Mouse (Mus musculus) liver (tissue): ENCODE results near the gene Tspan9.

Experiments
- DNase-seq: peaks from one replicate; pipeline ENCODE4 v3.0.0-alpha.2; 2020; ENCODE audit warnings: mixed read lengths

The Tspan9 gene

DNA sequence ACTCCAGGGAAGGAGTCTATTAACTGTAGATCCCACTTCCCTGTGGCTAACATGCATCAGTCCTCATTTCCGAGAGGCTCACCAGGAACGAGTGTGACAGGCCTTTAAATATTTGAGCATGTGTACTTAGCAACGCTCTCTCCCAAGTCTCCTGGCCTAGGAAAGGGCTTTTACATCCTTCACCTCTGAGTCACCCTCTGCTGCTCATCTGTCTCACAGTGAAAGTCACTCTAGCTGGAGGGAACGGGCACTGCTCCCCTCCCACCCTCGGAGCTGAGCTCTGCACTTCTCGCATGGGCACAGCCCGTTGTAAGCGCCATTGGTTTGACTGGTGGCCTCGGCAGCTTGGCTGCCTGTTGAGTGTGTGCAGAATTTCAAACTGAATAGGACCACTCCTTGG is 169.4 kb downstream of the Tspan9 start:
- no peak for DNase-seq

GRCm38 (mm10) chr6:127973553-127973952 is 169.8 kb downstream of the Tspan9 start:
- DNase-seq, result no peak

GRCm38 (mm10) chr6:127971931-127972330 is 171.5 kb downstream of the Tspan9 start:
- no peak for DNase-seq

DNA sequence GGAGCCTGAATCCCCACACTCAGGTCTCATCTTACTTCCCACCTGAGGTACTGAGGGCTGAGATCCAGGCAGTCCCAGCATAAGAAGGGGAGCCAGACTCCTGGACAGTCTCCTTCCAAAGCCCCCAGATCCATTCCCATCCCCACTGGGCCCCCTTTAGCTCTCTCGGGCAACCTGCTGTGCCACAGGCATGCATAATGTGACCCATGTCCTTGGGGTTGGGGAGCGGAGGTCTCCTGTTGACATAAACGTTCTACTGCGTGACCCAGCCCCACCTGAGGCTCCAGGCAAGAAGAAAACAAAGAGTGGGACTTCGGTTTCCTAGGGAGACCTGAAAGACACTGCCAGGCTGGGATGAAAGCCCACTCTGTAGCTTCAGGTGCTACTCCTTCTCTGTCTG is 172.5 kb downstream of the Tspan9 start:
- no peak for DNase-seq

DNA sequence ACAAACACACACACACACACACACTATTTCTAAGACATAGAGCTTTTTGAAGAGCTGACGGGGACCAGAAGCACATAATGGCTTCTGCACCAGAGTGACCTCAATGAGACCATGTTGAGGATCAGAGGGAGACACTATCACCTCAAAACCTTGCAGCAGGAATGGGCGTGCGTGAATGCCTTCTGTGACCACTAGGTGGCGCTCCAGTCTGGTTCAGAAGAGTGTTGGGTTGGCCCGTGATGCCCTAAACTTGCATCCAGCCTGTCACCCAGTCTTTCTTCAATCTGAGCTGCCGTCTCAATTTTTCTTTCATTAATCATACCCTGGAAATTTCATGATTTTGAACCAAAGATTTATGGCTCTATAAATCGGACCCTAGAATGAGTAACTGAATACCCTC is 173.3 kb downstream of the Tspan9 start:
- DNase-seq, result peak; percentile 68

- DNase-seq, result no peak
These were observed 173.7 kb downstream of the Tspan9 start for GRCm38 (mm10) chr6:127969709-127970108.

DNA sequence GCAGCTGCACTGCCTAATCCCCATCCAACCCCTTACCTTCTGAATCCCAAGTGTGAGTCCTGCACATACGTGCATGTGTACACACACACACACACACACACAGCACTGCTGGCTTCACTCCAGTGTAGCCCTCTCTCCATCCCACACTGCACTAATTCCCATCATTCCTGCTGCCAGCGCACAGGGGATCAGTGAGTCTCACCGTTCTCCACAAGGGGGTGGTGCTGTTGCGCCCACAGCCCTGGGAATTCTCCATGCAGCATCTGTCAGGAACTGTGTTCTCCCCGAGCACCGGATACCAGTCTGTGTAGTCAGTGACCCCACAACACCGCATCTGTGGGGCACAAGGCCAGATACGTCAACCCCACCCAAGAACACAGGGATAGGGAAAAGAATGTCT is 177.9 kb downstream of the Tspan9 start:
- DNase-seq, result no peak

GRCm38 (mm10) chr6:127960203-127960602 is 183.2 kb downstream of the Tspan9 start:
- no peak for DNase-seq

DNA sequence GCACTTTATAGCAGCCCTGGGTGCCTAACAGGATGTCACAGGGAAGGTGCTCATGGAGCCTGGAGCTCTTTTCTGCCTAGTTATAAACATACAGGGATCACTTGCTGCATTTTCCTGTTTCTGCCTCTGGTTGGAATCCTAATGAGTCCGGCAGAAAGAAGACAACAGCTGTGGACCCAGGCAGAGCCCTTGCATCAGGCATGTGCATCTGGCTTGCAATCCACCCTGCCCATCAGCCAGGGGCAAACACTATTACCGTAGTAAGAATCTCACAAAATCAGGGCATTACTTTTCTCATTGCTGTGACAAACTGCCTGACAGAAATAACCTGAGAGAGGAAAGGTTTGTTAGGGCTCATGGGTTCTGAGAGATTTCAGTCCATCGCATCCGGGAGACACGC is 187.2 kb downstream of the Tspan9 start:
- no peak for DNase-seq

DNA sequence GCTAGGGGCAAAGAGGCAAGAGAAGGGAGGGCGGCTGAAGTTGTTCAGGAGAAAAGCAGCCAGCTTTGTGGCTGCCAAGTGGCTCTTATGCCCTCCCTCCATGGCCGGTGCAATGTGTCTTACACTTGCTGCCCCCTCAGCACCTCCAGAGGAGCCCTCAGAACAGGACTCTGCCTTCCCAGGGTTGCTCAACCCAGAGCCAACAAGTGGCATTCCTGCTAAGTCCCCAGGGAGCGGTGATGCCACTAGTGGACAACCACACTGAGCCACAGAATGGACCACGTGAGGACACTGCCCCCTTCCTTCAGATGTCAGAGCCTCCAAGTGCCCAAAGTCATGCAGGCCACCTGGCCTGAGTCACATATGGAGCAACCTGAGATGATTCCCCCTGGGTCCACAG is 190.3 kb downstream of the Tspan9 start:
- DNase-seq, result no peak

GRCm38 (mm10) chr6:127949885-127950284 is 193.5 kb downstream of the Tspan9 start:
- DNase-seq, result no peak

DNA sequence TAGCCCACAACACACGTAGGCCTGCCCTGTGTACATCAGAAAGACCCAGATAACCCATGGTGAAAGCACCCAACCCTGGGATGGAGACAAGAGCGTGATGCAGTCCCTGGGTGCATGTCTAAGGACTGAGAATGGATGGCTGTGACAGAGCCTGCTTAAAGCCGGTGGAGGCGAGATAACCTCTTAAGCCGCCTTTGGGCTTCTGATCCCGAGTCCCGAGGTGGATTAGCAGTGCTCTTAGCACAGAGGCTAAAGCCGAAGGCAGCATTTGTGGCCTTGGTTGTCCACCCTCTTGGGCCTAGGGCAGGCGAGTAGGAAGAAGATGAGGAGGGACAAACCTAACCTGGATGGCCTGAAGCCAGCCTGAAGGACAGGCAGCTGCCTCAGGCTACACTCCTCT is 194.7 kb downstream of the Tspan9 start:
- DNase-seq, result no peak

DNA sequence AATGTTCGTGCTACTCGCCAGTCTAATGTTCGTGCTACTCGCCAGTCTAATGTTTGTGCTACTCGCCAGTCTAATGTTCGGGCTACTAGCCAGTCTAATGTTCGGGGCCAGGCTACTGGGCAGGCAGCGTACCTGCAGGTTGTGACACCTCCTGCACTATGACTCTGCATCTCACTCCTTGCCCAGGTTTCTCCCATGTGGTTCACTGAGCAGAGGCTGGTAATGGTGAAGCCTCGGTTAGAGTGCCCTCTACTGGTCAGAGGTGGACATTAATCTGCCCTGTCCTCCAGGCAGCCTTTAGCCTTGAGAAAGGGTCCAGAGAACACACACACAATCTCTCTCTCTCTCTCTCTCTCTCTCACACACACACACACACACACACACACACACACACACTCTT is 197.7 kb downstream of the Tspan9 start:
- peak; percentile 56 for DNase-seq

GRCm38 (mm10) chr6:127942421-127942820 is 201.0 kb downstream of the Tspan9 start:
- no peak for DNase-seq

GRCm38 (mm10) chr6:127935105-127935504 is 208.3 kb downstream of the Tspan9 start:
- no peak for DNase-seq

DNA sequence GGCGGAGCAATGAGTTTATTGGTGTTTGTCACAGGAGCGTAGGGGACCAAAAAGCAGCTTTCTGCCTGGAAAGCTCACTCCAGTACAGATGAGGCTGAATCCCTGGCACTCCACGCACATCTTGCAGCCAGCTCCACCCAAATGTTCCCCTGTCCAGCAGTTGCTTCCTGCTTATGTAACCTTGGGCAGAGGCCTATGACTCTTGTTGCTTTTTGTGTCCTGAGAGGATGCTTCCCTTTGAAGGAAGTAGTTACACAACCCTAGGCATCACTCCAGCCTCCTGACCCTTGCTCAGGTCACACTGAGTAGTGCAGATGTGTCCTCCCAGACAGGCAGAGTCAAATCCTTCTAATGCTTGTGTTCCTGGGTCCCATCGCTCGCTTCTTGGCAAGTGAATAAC is 209.6 kb downstream of the Tspan9 start:
- no peak for DNase-seq

GRCm38 (mm10) chr6:127932697-127933096 is 210.7 kb downstream of the Tspan9 start:
- DNase-seq, result no peak

DNA sequence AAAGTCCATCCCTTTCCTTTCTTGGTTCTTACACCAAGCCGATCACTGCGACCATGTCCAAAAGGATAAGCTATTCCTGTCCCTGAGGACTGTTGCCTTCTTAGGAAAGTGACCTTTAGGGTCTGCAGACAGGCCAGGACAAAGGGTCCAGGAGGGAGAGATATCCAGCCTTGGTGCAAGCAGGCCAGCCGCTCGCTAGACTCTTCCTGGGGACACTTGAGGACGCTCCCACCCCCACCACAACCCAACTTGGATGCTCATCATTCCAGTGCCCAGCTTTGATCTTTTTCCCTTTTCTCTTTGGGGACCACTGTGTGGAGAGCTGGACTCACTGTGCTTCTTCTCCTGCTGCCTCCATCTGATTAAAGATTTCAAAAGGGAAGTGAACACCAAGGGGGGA is 214.7 kb downstream of the Tspan9 start:
- DNase-seq, result no peak

DNA sequence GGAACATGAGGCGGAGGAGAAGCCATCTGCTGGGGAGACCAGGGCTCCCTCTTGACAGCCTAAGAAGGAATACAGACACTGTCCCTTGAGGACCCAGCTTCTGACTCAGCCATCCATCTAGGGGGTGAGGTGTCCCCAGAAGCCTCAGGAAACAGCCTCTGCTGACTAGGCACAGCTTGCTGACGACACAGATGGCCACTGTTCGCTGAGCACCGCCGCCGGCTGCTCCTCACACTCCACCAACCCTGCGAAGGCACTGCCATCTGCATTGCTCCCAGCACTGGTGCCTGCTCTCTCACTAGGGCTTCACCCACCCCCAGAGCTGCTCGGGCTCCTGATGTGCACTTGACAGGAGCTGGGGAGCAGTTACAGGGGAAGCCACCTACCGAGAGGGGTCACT is 217.5 kb downstream of the Tspan9 start:
- no peak for DNase-seq

- no peak for DNase-seq
These were observed 218.6 kb downstream of the Tspan9 start for GRCm38 (mm10) chr6:127924750-127925149.

DNA sequence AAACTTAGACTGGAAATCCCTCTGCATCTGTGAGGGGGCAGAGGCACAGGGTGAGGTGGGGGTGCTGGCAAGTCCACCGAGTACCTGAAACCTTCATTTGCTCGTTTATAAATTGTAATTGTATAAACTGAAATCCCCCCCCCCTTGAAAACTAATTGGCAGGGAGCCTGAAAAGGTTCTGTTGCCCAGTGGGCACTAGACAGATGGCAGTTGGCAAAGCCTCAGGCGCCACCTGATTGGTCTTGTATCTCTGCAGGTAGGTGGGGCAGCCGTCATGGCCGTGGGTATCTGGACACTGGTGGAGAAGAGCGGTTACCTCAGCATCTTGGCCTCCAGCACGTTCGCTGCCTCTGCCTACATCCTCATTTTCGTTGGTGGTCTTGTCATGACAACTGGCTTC is 220.1 kb downstream of the Tspan9 start:
- DNase-seq, result no peak

DNA sequence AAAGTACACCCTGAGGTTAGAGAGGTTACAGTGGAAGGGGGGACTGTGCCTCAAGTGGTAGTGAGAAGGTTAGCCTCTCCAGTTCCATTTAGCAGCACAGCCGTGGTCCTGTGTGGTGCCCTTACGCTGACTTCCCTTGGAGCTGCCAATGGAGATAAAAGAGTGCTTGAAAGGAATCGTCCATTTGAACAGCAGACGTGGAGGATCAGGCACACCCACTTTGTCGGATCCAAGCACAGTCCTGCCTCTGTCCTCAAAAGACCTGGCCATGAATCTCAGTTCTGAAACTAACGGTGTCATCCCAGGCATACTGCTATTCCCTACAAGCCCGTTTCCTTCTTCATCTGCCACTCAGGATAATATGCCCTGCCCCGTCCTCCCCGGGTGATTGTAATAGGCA is 221.4 kb downstream of the Tspan9 start:
- DNase-seq, result no peak

- peak; percentile 59 for DNase-seq
These were observed 222.7 kb downstream of the Tspan9 start for GRCm38 (mm10) chr6:127920652-127921051.

- DNase-seq, result no peak
These were observed 223.9 kb downstream of the Tspan9 start for GRCm38 (mm10) chr6:127919491-127919890.

- no peak for DNase-seq
These were observed 225.7 kb downstream of the Tspan9 start for GRCm38 (mm10) chr6:127917712-127918111.

GRCm38 (mm10) chr6:127916993-127917392 is 226.4 kb downstream of the Tspan9 start:
- no peak for DNase-seq
